8 mouse cellular contexts compared by ENCODE assay signal in genomic region chr11:69997070-69997509, GRCm38 (mm10). TPM values are rescaled to one million over a fixed set of nuclear protein-coding genes. Genes with fewer than 3 reads are reported as not detected.
DNase-seq lines count a peak whose midpoint lies in the region; TF ChIP-seq lines count a peak whose summit lies in the region.

No protein-coding gene starts in this region.

- TF ChIP-seq CTCF in ES-Bruce4 (IDR thresholded peaks at IDR 0.05; ENCODE audit: low read depth, low read length) = no peak

- H3K9me3 ChIP-seq in ES-Bruce4 (replicated peaks; ENCODE audit: control insufficient read depth, insufficient read depth, low read length, poor library complexity, severe bottlenecking) = no peaks in the 10 kb centered on the region
- no peaks in the 10 kb centered on the region for H3K9me3 ChIP-seq in forebrain, embryonic 10.5 days

- H3K4me3 ChIP-seq in ES-Bruce4 (ENCODE audit: low read depth, low read length) = peak overlapping the region; percentile 80
- H3K4me3 ChIP-seq in brown adipose tissue, adult 24 weeks (ENCODE audit: insufficient read depth, low read depth, low read length) = peak overlapping the region; percentile 99
- H3K4me3 ChIP-seq in forebrain, embryonic 10.5 days = peak overlapping the region; percentile 76

- TF ChIP-seq EP300 in ES-Bruce4 (IDR thresholded peaks at IDR 0.05; ENCODE audit: insufficient read depth, low read depth, low read length) = no peak

- no peaks in the 10 kb centered on the region for H3K4me1 ChIP-seq in ES-Bruce4 (ENCODE audit: control insufficient read depth, insufficient read depth, low read length)
- peaks cover 4% of the 10 kb centered on the region for H3K4me1 ChIP-seq in brown adipose tissue, adult 24 weeks (ENCODE audit: control insufficient read depth, insufficient read depth, insufficient read length, low read length)
- H3K4me1 ChIP-seq in forebrain, embryonic 10.5 days = peaks cover 55% of the 10 kb centered on the region

- intact Hi-C loops in heart, postnatal 14 days (cut with DNase I) = loop anchor here (10.0 kb wide), 1 partner anchor 658 kb away; the partner anchor contains the start of genes Eno3 and Pfn1

- peak overlapping the region; percentile 97 for H3K9ac ChIP-seq in ES-Bruce4 (ENCODE audit: low read depth, poor library complexity, severe bottlenecking)

- H3K27me3 ChIP-seq in ES-Bruce4 (ENCODE audit: control insufficient read depth, insufficient read depth, low read length, poor library complexity, severe bottlenecking) = no peaks in the 10 kb centered on the region
- H3K27me3 ChIP-seq in forebrain, embryonic 10.5 days (ENCODE audit: poor library complexity, severe bottlenecking) = no peaks in the 10 kb centered on the region

- H3K36me3 ChIP-seq in ES-Bruce4 (ENCODE audit: control insufficient read depth, insufficient read depth, low read length, poor library complexity, severe bottlenecking) = peaks cover 26% of the 10 kb centered on the region
- peaks cover 52% of the 10 kb centered on the region for H3K36me3 ChIP-seq in forebrain, embryonic 10.5 days (replicated peaks)

- DNase-seq in forebrain, embryonic 10.5 days (ENCODE audit: extremely low spot score, low spot score) = peak; percentile 90
- peak; percentile 93 to 95 for DNase-seq in heart, postnatal 14 days
- peak; percentile 55 to 64 for DNase-seq in layer of hippocampus, adult 8-10 months (ENCODE audit: low spot score in 2 of 2)
- peak; percentile 94 for DNase-seq in lung, postnatal 10 days
- peak; percentile 75 for DNase-seq in ovary, postnatal 10 days (ENCODE audit: low spot score)
- DNase-seq in thymus, postnatal 25 days = peak; percentile 91

- H3K27ac ChIP-seq in ES-Bruce4 (ENCODE audit: insufficient read depth, low read length) = peak overlapping the region; percentile 66; the same call in 1 of the 2 replicates
- peak overlapping the region; percentile 91 for H3K27ac ChIP-seq in brown adipose tissue, adult 24 weeks (replicated peaks; ENCODE audit: low read depth, low read length)
- peak overlapping the region; percentile 99 for H3K27ac ChIP-seq in forebrain, embryonic 10.5 days

- WGBS in forebrain, embryonic 10.5 days = under 1% methylated on average over 42 of the region's 44 CpGs

- TF ChIP-seq POLR2A in ES-Bruce4 (IDR thresholded peaks at IDR 0.05; ENCODE audit: insufficient read depth, low read length) = peak; percentile 28

RNA-seq across cellular contexts. Expression of gene Phf23, which starts 1.5 kb away (rescaled TPM):
- polyA plus RNA-seq in ES-Bruce4 (2011; ENCODE audit: insufficient read depth, insufficient read length, low read depth, missing spikeins) = 75.6 and 83.0 TPM in 2 replicates
- 24.2 and 26.4 TPM in 2 replicates for polyA plus RNA-seq in brown adipose tissue, adult 24 weeks (2012; ENCODE audit: insufficient read depth, insufficient read length, missing spikeins)
- 94.5 and 96.2 TPM in 2 replicates for polyA plus RNA-seq in forebrain, embryonic 10.5 days (2016; fragmentation: Nextera tagmentation; extraction: Ambion mirVana)
- total RNA-seq in heart, postnatal 14 days (2021) = 10 to 100 TPM; 27.4 to 31.5 TPM
- 10 to 100 TPM; 45.2 to 59.7 (median 49.7) TPM for total RNA-seq in layer of hippocampus, adult 8-10 months (2022)

RNA-seq across cellular contexts. Expression of gene Dvl2, which starts 3.3 kb away (rescaled TPM):
- 60.1 and 63.3 TPM in 2 replicates for polyA plus RNA-seq in ES-Bruce4 (2011; ENCODE audit: insufficient read depth, insufficient read length, low read depth, missing spikeins)
- polyA plus RNA-seq in brown adipose tissue, adult 24 weeks (2012; ENCODE audit: insufficient read depth, insufficient read length, missing spikeins) = 2.6 and 4.9 TPM in 2 replicates
- polyA plus RNA-seq in forebrain, embryonic 10.5 days (2016; fragmentation: Nextera tagmentation; extraction: Ambion mirVana) = 44.3 and 51.6 TPM in 2 replicates
- total RNA-seq in heart, postnatal 14 days (2021) = 1 to 10 TPM; 7.2 to 9.2 TPM
- total RNA-seq in layer of hippocampus, adult 8-10 months (2022) = 10 to 100 TPM; 35.4 to 54.0 (median 41.6) TPM

RNA-seq across cellular contexts. Expression of gene Gabarap, which starts 6.1 kb away (rescaled TPM):
- 141 and 144 TPM in 2 replicates for polyA plus RNA-seq in ES-Bruce4 (2011; ENCODE audit: insufficient read depth, insufficient read length, low read depth, missing spikeins)
- 576 and 663 TPM in 2 replicates for polyA plus RNA-seq in brown adipose tissue, adult 24 weeks (2012; ENCODE audit: insufficient read depth, insufficient read length, missing spikeins)
- polyA plus RNA-seq in forebrain, embryonic 10.5 days (2016; fragmentation: Nextera tagmentation; extraction: Ambion mirVana) = 318 and 331 TPM in 2 replicates
- 100 to 1,000 TPM; 249 to 257 TPM for total RNA-seq in heart, postnatal 14 days (2021)
- total RNA-seq in layer of hippocampus, adult 8-10 months (2022) = 100 to 1,000 TPM; 232 to 255 (median 246) TPM

RNA-seq across cellular contexts. Expression of gene Elp5, which starts 14.8 kb away (rescaled TPM):
- 77.6 and 80.1 TPM in 2 replicates for polyA plus RNA-seq in ES-Bruce4 (2011; ENCODE audit: insufficient read depth, insufficient read length, low read depth, missing spikeins)
- polyA plus RNA-seq in brown adipose tissue, adult 24 weeks (2012; ENCODE audit: insufficient read depth, insufficient read length, missing spikeins) = 66.7 and 78.0 TPM in 2 replicates
- polyA plus RNA-seq in forebrain, embryonic 10.5 days (2016; fragmentation: Nextera tagmentation; extraction: Ambion mirVana) = 159 TPM in 2 replicates
- total RNA-seq in heart, postnatal 14 days (2021) = 10 to 100 TPM; 52.4 to 59.0 TPM
- 10 to 100 TPM; 69.7 to 96.0 (median 77.7) TPM for total RNA-seq in layer of hippocampus, adult 8-10 months (2022)

RNA-seq across cellular contexts. Expression of gene Ctdnep1, which starts 16.1 kb away (rescaled TPM):
- polyA plus RNA-seq in ES-Bruce4 (2011; ENCODE audit: insufficient read depth, insufficient read length, low read depth, missing spikeins) = 61.9 and 63.4 TPM in 2 replicates
- 82.4 and 122 TPM in 2 replicates for polyA plus RNA-seq in brown adipose tissue, adult 24 weeks (2012; ENCODE audit: insufficient read depth, insufficient read length, missing spikeins)
- polyA plus RNA-seq in forebrain, embryonic 10.5 days (2016; fragmentation: Nextera tagmentation; extraction: Ambion mirVana) = 21.5 and 23.4 TPM in 2 replicates
- total RNA-seq in heart, postnatal 14 days (2021) = 100 to 1,000 TPM; 143 to 147 TPM
- 100 to 1,000 TPM; 108 to 123 (median 119) TPM for total RNA-seq in layer of hippocampus, adult 8-10 months (2022)

Comparison
In these comparisons a context has a peak if more than half of its experiments do, and no peak if none do; other contexts are left out.
1. Peak in every context shown above with its lines: DNase-seq, H3K4me3 ChIP-seq and H3K27ac ChIP-seq.